Mouse (Mus musculus): ENCODE measurements around the gene Mphosph9. TPM values are rescaled to one million over a fixed set of nuclear protein-coding genes. Genes with fewer than 3 reads are reported as not detected.
A peak's percentile ranks its signal among the peaks of the same experiment; 100 is the strongest.
"Not testable (repeated sequence)": the region's sequence is repeated elsewhere in the genome, so short reads cannot be mapped to it uniquely, and the experiment has no call there.

The Mphosph9 gene
- polyA plus RNA-seq, 1 experiment: 3.1 TPM

DNA sequence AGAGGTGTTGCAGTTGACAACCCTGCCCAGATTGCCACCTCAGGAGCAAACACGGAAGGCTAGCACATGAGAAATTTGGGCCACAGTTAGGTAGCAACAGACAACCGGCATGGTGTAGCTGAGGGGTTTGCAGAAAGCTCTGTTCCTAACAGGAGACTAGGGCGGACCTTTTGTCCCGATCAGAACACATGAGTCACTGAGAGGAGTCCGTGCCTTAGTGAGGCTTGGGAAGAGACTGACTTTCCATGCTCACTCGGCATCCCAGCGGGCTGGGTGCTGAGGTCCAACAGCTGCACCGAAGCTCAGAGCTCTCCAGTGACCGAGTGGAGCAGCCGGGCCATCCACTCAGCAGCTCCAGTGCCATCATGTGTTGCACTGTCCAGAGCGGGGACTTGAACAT is 105.1 kb downstream of the Mphosph9 start:
- no peak overlapping the region for H3K4me3 ChIP-seq (ENCODE audit: insufficient read depth, low read depth, low read length)
- TF ChIP-seq POLR2A (IDR thresholded peaks at IDR 0.05; ENCODE audit: low read depth, low read length) (no peak), CTCF (conservative IDR thresholded peaks at IDR 0.05; ENCODE audit: insufficient read depth, insufficient read length, low read depth, low read length) (no peak)
- no peaks in the 10 kb centered on the region for H3K27me3 ChIP-seq (replicated peaks; ENCODE audit: control insufficient read depth, insufficient read depth, low read length)
- WGBS: 74% methylated on average over 11 of the region's 11 CpGs
- H3K27ac ChIP-seq (ENCODE audit: insufficient read depth, low read depth, low read length): peak overlapping the region; percentile 2; the same call in 1 of the 2 replicates
- peaks cover 32% of the 10 kb centered on the region for H3K4me1 ChIP-seq (ENCODE audit: control insufficient read depth, insufficient read depth, low read length)
- DNase-seq: no peak
- H3K36me3 ChIP-seq (ENCODE audit: control insufficient read depth, insufficient read depth, low read length): no peaks in the 10 kb centered on the region

DNA sequence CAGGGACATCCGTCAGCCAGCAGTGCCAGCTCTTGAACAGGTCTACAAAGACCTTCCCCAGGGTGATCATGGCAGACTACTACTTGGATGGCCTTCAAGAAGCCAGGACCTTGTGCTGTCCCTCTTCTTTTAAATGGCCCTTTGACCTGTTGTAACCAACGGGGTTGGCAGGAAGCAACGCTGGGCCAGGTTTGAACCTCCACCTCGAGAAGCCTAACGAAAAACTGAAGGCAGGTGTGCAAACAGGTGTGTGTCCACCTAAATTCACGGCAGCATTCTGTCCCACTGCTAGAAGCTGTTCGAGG is 106.1 kb downstream of the Mphosph9 start:
- Histone ChIP-seq H3K36me3 (ENCODE audit: control insufficient read depth, insufficient read depth, low read length) (no peaks in the 10 kb centered on the region), H3K4me3 (ENCODE audit: insufficient read depth, low read depth, low read length) (no peak overlapping the region), H3K27ac (ENCODE audit: insufficient read depth, low read depth, low read length) (peak overlapping the region; percentile 13), H3K4me1 (ENCODE audit: control insufficient read depth, insufficient read depth, low read length) (peaks cover 27% of the 10 kb centered on the region), H3K27me3 (replicated peaks; ENCODE audit: control insufficient read depth, insufficient read depth, low read length) (no peaks in the 10 kb centered on the region)
- TF ChIP-seq POLR2A (IDR thresholded peaks at IDR 0.05; ENCODE audit: low read depth, low read length) (no peak), CTCF (conservative IDR thresholded peaks at IDR 0.05; ENCODE audit: insufficient read depth, insufficient read length, low read depth, low read length) (no peak)
- no peak for DNase-seq
- WGBS: 57% methylated on average over 7 of the region's 7 CpGs

DNA sequence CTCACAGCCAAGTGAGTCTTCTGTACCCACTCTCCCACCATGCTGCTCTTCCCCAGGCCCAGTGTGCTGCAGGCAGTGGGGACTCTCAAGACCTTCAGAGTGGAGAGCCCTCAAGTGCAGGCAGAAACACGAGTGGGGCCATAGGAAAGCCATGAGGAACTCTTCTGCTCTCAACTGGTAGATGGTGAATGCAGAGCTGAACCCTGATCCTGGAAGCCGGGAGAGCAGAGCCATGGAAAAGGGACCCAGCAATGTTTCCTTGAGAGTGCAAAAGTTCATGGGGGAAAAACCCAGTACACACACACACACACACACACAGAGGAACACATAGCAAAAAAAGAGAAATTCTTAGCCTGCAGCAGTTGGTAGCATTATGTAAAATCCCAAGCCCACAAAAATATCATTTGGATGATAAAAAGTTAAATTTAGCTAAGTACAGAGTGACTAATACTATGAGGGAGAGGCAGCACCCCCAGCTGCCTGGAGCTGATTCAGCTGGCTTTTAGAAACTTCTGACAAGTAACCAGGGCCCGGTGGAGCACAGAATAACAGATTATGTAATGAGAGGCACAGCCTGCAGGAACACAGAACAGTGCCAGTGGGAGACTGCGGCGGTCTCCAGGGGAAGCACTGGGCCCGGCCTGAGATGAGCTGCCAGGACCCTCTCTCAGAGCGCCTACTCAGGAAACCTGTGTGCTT is 106.6 kb downstream of the Mphosph9 start:
- 30% methylated on average over 7 of the region's 7 CpGs for WGBS
- Histone ChIP-seq H3K27ac (ENCODE audit: insufficient read depth, low read depth, low read length) (peak overlapping the region; percentile 85), H3K36me3 (ENCODE audit: control insufficient read depth, insufficient read depth, low read length) (no peaks in the 10 kb centered on the region), H3K27me3 (replicated peaks; ENCODE audit: control insufficient read depth, insufficient read depth, low read length) (no peaks in the 10 kb centered on the region), H3K4me3 (ENCODE audit: insufficient read depth, low read depth, low read length) (no peak overlapping the region), H3K4me1 (ENCODE audit: control insufficient read depth, insufficient read depth, low read length) (peaks cover 23% of the 10 kb centered on the region)
- no peak for TF ChIP-seq CTCF (conservative IDR thresholded peaks at IDR 0.05; ENCODE audit: insufficient read depth, insufficient read length, low read depth, low read length)
- TF ChIP-seq POLR2A (IDR thresholded peaks at IDR 0.05; ENCODE audit: low read depth, low read length): no peak
- peak; percentile 89 for DNase-seq

DNA sequence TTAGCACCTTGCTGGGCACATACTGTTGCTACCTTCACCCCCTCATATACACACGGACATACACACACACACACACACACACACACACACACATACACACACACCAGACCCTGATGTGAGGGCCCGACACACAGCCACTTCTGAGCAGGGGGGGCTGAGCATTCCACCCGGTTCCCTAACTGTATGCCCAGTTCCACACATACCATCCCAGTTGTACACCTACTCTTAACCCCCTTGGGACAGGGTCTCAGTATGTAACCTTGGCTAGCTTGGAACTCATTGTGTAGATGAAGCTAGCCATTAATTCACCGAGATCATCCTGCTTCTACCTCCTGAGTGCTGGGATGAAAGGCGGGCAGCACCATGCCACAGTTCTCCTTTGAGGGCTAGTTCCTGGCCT is 107.2 kb downstream of the Mphosph9 start:
- peak overlapping the region; percentile 85 for H3K27ac ChIP-seq (ENCODE audit: insufficient read depth, low read depth, low read length)
- no peak overlapping the region for H3K4me3 ChIP-seq (ENCODE audit: insufficient read depth, low read depth, low read length)
- DNase-seq: no peak
- no peaks in the 10 kb centered on the region for H3K27me3 ChIP-seq (replicated peaks; ENCODE audit: control insufficient read depth, insufficient read depth, low read length)
- H3K4me1 ChIP-seq (ENCODE audit: control insufficient read depth, insufficient read depth, low read length): peaks cover 21% of the 10 kb centered on the region
- WGBS: 87% methylated on average over 5 of the region's 5 CpGs
- no peak for TF ChIP-seq CTCF (conservative IDR thresholded peaks at IDR 0.05; ENCODE audit: insufficient read depth, insufficient read length, low read depth, low read length)
- no peak for TF ChIP-seq POLR2A (IDR thresholded peaks at IDR 0.05; ENCODE audit: low read depth, low read length)
- H3K36me3 ChIP-seq (ENCODE audit: control insufficient read depth, insufficient read depth, low read length): no peaks in the 10 kb centered on the region

- no peaks in the 10 kb centered on the region for H3K27me3 ChIP-seq (replicated peaks; ENCODE audit: control insufficient read depth, insufficient read depth, low read length)
- TF ChIP-seq POLR2A (IDR thresholded peaks at IDR 0.05; ENCODE audit: low read depth, low read length): no peak
- DNase-seq: no peak
- WGBS: 90% methylated on average over 10 of the region's 10 CpGs
- H3K27ac ChIP-seq (ENCODE audit: insufficient read depth, low read depth, low read length): no peak overlapping the region
- H3K4me3 ChIP-seq (ENCODE audit: insufficient read depth, low read depth, low read length): no peak overlapping the region
- H3K4me1 ChIP-seq (ENCODE audit: control insufficient read depth, insufficient read depth, low read length): peaks cover 21% of the 10 kb centered on the region
- H3K36me3 ChIP-seq (ENCODE audit: control insufficient read depth, insufficient read depth, low read length): no peaks in the 10 kb centered on the region
Measured at GRCm38 (mm10) chr5:124219431-124219830, 108.3 kb downstream of the Mphosph9 start.

DNA sequence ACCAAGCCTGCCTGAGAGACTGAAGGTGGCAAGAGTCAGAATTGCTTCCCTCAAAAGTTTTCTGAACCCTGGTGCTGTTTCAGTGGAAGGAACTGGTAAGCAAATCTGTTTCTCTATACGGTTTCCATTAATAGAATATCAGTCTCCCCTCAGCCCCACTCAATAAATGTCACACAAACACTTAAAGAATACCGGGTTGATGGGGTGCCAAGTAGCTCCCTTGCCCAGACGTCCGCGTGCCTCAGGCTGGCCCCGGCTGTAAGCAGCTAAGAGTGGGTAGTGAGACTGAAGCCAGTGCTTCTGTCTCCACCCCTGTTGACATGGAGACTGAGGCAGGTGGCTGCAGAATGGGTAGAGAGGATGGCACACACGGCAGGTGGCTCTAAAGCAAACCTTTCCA is 108.8 kb downstream of the Mphosph9 start:
- Histone ChIP-seq H3K36me3 (ENCODE audit: control insufficient read depth, insufficient read depth, low read length) (no peaks in the 10 kb centered on the region), H3K27me3 (replicated peaks; ENCODE audit: control insufficient read depth, insufficient read depth, low read length) (no peaks in the 10 kb centered on the region), H3K4me1 (ENCODE audit: control insufficient read depth, insufficient read depth, low read length) (peaks cover 21% of the 10 kb centered on the region), H3K4me3 (ENCODE audit: insufficient read depth, low read depth, low read length) (no peak overlapping the region), H3K27ac (ENCODE audit: insufficient read depth, low read depth, low read length) (no peak overlapping the region)
- WGBS: 76% methylated on average over 7 of the region's 7 CpGs
- TF ChIP-seq CTCF (conservative IDR thresholded peaks at IDR 0.05; ENCODE audit: insufficient read depth, insufficient read length, low read depth, low read length) (no peak), POLR2A (IDR thresholded peaks at IDR 0.05; ENCODE audit: low read depth, low read length) (no peak)
- no peak for DNase-seq

DNA sequence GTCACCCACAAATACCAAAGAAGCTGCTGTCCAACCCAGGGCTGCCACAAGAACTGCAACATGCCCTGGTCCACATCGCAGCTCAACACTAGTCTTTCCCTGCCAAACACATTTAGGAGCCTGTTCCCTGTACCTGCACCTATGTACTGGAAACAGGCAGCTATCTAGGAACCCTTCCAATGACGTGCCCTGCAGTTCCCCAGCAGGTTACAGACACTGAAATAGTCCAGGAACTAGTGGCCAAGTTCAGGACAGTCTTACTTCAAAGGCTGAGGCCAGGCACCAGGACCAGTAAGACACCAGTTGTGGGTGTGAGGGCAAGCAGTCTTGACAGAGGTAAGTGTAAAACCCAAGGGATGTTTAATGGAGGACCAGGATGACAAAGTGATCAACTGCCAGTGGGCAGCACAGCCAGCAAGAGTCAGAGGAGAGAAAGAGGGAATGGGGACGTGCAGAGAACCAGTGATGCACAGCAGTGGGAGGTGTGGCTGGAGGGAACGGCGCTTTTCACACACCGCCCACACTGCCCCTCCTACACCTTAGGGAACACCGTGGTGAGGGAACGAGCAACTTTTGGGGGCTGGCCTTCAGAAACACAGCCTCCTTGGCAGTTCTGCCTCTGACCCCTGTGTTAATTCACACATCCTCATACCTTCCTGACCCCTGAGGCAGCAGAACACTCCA is 110.1 kb downstream of the Mphosph9 start:
- TF ChIP-seq POLR2A (IDR thresholded peaks at IDR 0.05; ENCODE audit: low read depth, low read length): no peak
- TF ChIP-seq CTCF (conservative IDR thresholded peaks at IDR 0.05; ENCODE audit: insufficient read depth, insufficient read length, low read depth, low read length): no peak
- H3K4me1 ChIP-seq (ENCODE audit: control insufficient read depth, insufficient read depth, low read length): peaks cover 21% of the 10 kb centered on the region
- no peaks in the 10 kb centered on the region for H3K36me3 ChIP-seq (ENCODE audit: control insufficient read depth, insufficient read depth, low read length)
- WGBS: 36% methylated on average over 8 of the region's 8 CpGs
- H3K27ac ChIP-seq (ENCODE audit: insufficient read depth, low read depth, low read length): no peak overlapping the region
- no peak overlapping the region for H3K4me3 ChIP-seq (ENCODE audit: insufficient read depth, low read depth, low read length)
- no peaks in the 10 kb centered on the region for H3K27me3 ChIP-seq (replicated peaks; ENCODE audit: control insufficient read depth, insufficient read depth, low read length)
- DNase-seq: no peak

GRCm38 (mm10) chr5:124217092-124217491 is 110.7 kb downstream of the Mphosph9 start:
- H3K4me3 ChIP-seq (ENCODE audit: insufficient read depth, low read depth, low read length); H3K27ac ChIP-seq (ENCODE audit: insufficient read depth, low read depth, low read length); H3K27me3 ChIP-seq (replicated peaks; ENCODE audit: control insufficient read depth, insufficient read depth, low read length); H3K36me3 ChIP-seq (ENCODE audit: control insufficient read depth, insufficient read depth, low read length); DNase-seq: not testable (repeated sequence)
- H3K4me1 ChIP-seq (ENCODE audit: control insufficient read depth, insufficient read depth, low read length): peaks cover 16% of the 10 kb centered on the region
- 95% methylated on average over 5 of the region's 5 CpGs for WGBS

All from kidney, adult 2 months (tissue).